Mouse (Mus musculus) limb, embryonic 11.5 days (tissue): ENCODE measurements around the gene Slc17a5. TPM values are rescaled to one million over a fixed set of nuclear protein-coding genes. Genes with fewer than 3 reads are reported as not detected.
A peak's percentile ranks its signal among the peaks of the same experiment; 100 is the strongest.
"Not testable (repeated sequence)": the region's sequence is repeated elsewhere in the genome, so short reads cannot be mapped to it uniquely, and the experiment has no call there.

ENCODE experiments used
- ATAC-seq: fragments of 200-750 bp; cut with Nextera tagmentation; 2 replicates; pipeline ENCODE4 v1.8.0; 2017; ENCODE audit warnings: low read depth; ENCODE audit not compliant: insufficient number of reproducible peaks, low FRiP score, low TSS enrichment
- DNase-seq: peaks from one replicate; pipeline ENCODE4 v3.0.0-alpha.2; 2015; ENCODE audit warnings: low spot score
- H3K27ac ChIP-seq: fragments of 300-500 bp; sonication (generic); replicated peaks from 2 replicates; pipeline ENCODE4 v1.5.1; 2014; ENCODE audit warnings: low read depth, mild to moderate bottlenecking, low read length
- H3K27me3 ChIP-seq: fragments of 300-500 bp; sonication (generic); 2 replicates; pipeline ENCODE4 v1.6.1; 2014; ENCODE audit warnings: mild to moderate bottlenecking, low read length, mixed read lengths; ENCODE audit not compliant: control insufficient read depth, insufficient read depth
- H3K36me3 ChIP-seq: fragments of 300-500 bp; sonication (generic); 2 replicates; pipeline ENCODE4 v1.6.1; 2014; ENCODE audit warnings: mild to moderate bottlenecking, low read length, moderate library complexity, mixed read lengths; ENCODE audit not compliant: control insufficient read depth, insufficient read depth
- H3K4me1 ChIP-seq: fragments of 300-500 bp; sonication (generic); 2 replicates; pipeline ENCODE4 v1.6.1; 2014; ENCODE audit warnings: low read length, mixed read lengths; ENCODE audit not compliant: control insufficient read depth, insufficient read depth
- H3K4me2 ChIP-seq: fragments of 300-500 bp; sonication (generic); 2 replicates; pipeline ENCODE4 v1.6.1; 2014; ENCODE audit warnings: low read depth, mild to moderate bottlenecking, moderate library complexity; ENCODE audit not compliant: severe bottlenecking
- H3K4me3 ChIP-seq: fragments of 300-500 bp; sonication (generic); 2 replicates; pipeline ENCODE4 v1.5.1; 2014; ENCODE audit warnings: low read depth, low read length
- H3K9ac ChIP-seq: fragments of 300-500 bp; sonication (generic); 2 replicates; pipeline ENCODE4 v1.6.1; 2014; ENCODE audit warnings: mild to moderate bottlenecking, low read length
- H3K9me3 ChIP-seq: fragments of 300-500 bp; sonication (generic); 2 replicates; pipeline ENCODE4 v1.6.1; 2016; ENCODE audit warnings: low read length; ENCODE audit not compliant: control insufficient read depth
- WGBS: fragments of 180-500 bp; shearing (Covaris S2); extraction: QIAGEN DNeasy Blood & Tissue Kit; methylation state at CpG from one replicate; pipeline ENCODE4 v1.1.7; 2014; 5-methylcytosine and 5-hydroxymethylcytosine counted together
- polyA plus RNA-seq: library from polyadenylated mRNA; unstranded; fragments of >200 nt; fragmentation: Nextera tagmentation; extraction: Ambion mirVana; gene quantifications from 2 replicates; pipeline ENCODE4 v1.2.1, GENCODE M21; 2014

The Slc17a5 gene
- polyA plus RNA-seq, 1 experiment from 2014 or later, result 14.6 TPM

DNA sequence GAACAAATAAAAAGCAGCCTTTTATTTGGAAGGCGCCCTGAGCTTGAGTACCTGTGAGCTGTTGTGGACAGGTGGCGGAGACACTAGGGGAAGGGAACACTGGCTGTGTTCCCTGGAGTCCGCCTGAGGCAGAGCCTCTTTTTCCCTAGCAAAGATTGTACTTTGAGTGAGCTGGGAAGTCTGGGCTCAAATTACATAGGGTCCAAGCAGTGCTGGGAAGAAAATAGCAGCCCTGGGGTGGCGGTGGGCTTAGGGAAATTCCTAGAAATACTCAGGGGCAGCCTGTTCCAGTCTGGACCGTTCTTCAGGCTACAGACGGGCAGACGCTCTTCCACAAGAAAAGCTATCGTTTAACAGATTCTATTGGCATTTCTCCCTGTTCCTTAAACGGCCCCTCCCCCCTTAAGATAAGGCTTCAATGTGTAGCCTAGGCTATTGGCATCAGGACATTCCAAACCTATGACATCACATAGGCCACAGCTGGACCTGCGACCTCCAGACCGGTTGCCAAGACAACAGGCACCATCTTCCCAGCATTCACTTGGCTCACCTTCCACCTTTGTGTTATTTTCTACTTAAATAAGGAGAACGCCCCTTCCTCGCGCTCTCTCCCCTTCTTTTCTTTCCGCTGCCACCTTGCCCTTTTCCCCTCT is 67.6 kb downstream of the Slc17a5 start:
- Histone ChIP-seq H3K9ac (peak overlapping the region; percentile 65), H3K4me2 (peak overlapping the region; percentile 91), H3K27ac (peak overlapping the region; percentile 81), H3K36me3 (no peaks in the 10 kb centered on the region), H3K27me3 (no peaks in the 10 kb centered on the region), H3K9me3 (no peaks in the 10 kb centered on the region), H3K4me3 (peak overlapping the region; percentile 59), H3K4me1 (peaks cover 9% of the 10 kb centered on the region; the same call in 1 of the 2 replicates)
- ATAC-seq, result peak; percentile 87
- under 1% methylated on average over 15 of the region's 15 CpGs for WGBS
- peak; percentile 88 for DNase-seq

DNA sequence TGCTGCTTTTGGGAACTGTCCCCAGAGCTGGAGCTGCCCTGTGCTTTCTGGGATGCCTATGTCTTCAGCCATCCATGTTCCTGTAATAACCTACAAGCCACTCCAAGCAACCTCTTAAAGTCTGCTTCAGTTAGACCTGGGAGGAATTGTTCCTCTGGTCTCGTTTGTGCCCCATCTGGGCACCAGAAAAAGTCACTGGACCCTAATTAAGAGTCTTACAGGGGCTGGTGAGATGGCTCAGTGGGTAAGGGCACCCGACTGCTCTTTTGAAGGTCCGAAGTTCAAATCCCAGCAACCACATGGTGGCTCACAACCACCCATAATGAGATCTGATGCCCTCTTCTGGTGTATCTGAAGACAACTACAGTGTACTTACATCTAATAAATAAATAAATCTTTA is 70.6 kb downstream of the Slc17a5 start:
- H3K27me3 ChIP-seq, H3K27ac ChIP-seq: not testable (repeated sequence)
- 64% methylated on average over 3 of the region's 3 CpGs for WGBS

DNA sequence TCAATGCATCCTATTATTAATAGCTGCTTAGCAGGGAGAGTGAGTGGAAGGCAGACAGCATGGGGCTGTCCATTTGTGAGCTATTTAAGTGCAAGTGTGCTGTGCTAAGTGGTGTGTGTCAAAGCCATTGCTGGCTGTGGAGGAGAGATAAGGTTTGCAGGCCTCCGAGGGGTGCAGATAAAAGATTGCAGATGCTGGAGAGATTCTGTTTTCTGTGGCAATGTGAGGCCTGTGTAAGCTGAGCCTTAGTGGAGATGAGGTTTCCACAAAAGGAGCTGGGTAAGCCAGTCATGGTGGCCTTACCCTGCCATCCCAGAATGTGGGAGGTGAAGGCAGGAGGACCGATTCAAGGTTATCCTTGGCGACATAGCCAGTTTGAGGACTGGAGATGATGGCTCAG is 71.7 kb downstream of the Slc17a5 start:
- DNase-seq, result no peak

More for the DNA sequence above, 70.6 kb downstream of the Slc17a5 start:
- not testable (repeated sequence) for H3K9ac ChIP-seq, ATAC-seq, H3K4me2 ChIP-seq, H3K9me3 ChIP-seq, H3K4me1 ChIP-seq, H3K36me3 ChIP-seq, DNase-seq, H3K4me3 ChIP-seq

DNA sequence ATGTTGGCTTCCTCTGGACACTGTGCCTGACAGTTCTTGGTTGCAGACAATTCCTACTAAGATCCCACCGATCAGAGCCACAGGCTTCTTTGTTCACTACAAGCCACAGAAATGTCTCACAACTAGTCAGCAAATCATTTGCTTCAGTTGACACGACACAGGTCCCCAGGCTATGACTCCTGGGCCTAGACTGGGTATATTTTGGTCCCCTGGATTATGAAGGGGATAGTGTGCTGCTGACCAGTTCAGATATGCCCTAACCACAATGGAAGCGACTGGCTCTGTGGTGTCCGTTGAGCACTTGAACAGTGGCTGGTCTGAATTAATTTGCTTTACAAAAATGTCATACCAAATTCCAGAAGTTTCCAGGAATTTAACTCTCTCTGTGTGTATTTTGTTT is 73.2 kb downstream of the Slc17a5 start:
- H3K4me1 ChIP-seq, result peaks cover under 1% of the 10 kb centered on the region; the same call in 1 of the 2 replicates
- no peak overlapping the region for H3K27ac ChIP-seq
- DNase-seq, result no peak
- no peak overlapping the region for H3K4me3 ChIP-seq
- no peak overlapping the region for H3K4me2 ChIP-seq
- ATAC-seq, result no peak
- no peaks in the 10 kb centered on the region for H3K9me3 ChIP-seq
- no peaks in the 10 kb centered on the region for H3K36me3 ChIP-seq
- WGBS, result 90% methylated on average over 4 of the region's 4 CpGs
- no peaks in the 10 kb centered on the region for H3K27me3 ChIP-seq
- H3K9ac ChIP-seq, result no peak overlapping the region

More for the DNA sequence above, 71.7 kb downstream of the Slc17a5 start:
- peaks cover 7% of the 10 kb centered on the region; the same call in 1 of the 2 replicates for H3K4me1 ChIP-seq
- 79% methylated on average over 3 of the region's 3 CpGs for WGBS
- H3K4me3 ChIP-seq, result no peak overlapping the region
- ATAC-seq, result no peak
- no peak overlapping the region for H3K4me2 ChIP-seq
- H3K36me3 ChIP-seq, result no peaks in the 10 kb centered on the region
- no peak overlapping the region for H3K9ac ChIP-seq
- H3K27me3 ChIP-seq, result no peaks in the 10 kb centered on the region
- no peaks in the 10 kb centered on the region for H3K9me3 ChIP-seq
- no peak overlapping the region for H3K27ac ChIP-seq

DNA sequence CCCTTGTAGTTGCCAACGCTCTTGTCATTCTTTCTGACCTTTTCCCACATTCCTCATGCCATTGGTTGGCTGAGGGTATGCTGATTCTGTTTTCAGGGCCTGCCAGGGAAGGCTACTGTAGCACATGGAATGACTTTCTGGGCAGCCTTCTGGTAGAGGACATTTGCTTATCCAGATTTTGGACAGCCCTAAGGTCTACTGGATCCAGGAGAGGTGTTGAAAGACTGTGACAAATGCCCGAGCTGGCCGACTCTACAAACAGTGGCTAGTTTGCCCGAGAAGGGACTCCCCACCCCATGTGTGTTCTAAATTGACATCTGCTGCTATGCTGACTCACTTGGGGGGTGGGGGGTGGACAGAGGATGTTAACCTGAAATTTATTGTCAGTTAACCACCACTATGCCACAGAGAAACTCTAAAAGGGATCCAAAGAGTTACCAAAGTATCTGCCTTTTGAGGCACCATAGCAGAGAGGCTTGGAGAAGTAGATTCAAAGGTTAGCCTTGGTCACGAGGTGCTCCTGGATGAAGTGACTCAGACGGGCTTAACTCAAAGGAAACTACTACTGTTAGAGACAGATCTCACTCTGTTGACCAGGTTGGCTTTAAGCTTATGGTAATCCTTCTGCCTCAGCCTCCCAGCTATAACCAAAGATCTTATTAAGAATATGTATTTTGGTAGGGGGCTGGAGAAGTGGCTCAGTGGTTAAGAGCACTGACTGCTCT is 73.9 kb downstream of the Slc17a5 start:
- WGBS, result 68% methylated on average over 6 of the region's 6 CpGs
- H3K4me1 ChIP-seq, result no peaks in the 10 kb centered on the region
- no peak overlapping the region for H3K9ac ChIP-seq
- H3K27me3 ChIP-seq, result no peaks in the 10 kb centered on the region
- H3K4me3 ChIP-seq, result no peak overlapping the region
- H3K4me2 ChIP-seq, result no peak overlapping the region
- no peak overlapping the region for H3K27ac ChIP-seq
- no peaks in the 10 kb centered on the region for H3K9me3 ChIP-seq
- no peak for ATAC-seq
- no peak for DNase-seq
- H3K36me3 ChIP-seq, result no peaks in the 10 kb centered on the region

DNA sequence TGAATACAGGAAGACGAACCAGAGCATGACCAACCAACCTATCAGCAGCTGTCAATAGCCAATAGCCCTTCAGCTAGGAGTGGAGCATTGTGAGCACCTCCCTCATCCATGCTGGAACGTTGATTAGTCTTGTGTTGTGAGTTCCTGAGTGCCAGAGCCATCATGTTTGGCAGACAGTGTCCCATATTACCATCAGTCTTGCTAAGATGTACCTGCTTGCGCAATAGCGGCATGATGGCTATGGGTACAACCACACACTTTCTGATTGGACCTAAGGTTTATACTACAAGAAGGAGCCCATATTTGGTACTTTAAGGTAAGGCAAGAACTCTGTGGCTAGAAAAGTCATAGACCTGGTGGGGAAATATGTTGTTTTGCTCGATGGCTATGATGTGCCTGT is 76.1 kb downstream of the Slc17a5 start:
- no peaks in the 10 kb centered on the region for H3K27me3 ChIP-seq
- 94% methylated on average over 5 of the region's 5 CpGs for WGBS
- no peak for ATAC-seq
- no peak overlapping the region for H3K4me3 ChIP-seq
- DNase-seq, result no peak
- no peak overlapping the region for H3K27ac ChIP-seq
- no peaks in the 10 kb centered on the region for H3K9me3 ChIP-seq
- no peak overlapping the region for H3K9ac ChIP-seq
- H3K36me3 ChIP-seq, result no peaks in the 10 kb centered on the region
- no peaks in the 10 kb centered on the region for H3K4me1 ChIP-seq
- no peak overlapping the region for H3K4me2 ChIP-seq

DNA sequence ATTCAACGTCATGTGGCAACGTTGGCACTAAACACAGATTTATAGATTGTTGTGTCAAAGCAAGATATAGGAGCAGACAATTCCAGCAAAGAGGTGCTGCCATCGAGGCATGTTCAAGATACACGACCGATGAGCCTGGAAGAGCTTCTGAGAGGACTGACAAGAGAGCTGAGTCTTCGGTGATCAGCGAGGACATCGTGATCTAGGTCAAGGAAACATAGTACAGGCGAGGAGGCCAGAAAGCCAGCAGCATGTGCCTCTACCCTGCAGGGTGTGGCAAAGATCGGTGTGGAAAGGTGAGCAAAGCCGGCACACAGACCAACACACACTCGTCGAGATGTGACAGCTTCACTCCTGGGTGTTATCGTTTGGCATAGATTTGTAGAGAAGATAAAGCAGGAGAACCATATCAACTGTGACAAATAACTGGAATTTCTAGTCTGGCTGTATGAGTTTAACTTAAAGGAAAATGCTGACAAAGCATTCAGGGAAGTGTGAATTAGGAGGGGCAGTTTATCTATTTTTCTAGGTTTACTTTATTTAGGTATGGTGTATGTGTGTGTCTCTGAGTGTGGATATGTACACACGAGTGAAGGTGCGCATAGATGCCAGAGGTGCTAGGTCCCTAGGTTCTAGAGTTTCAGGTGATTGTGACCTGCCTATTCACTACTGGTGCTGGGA is 79.6 kb downstream of the Slc17a5 start:
- H3K4me2 ChIP-seq, result no peak overlapping the region
- H3K27me3 ChIP-seq, result no peaks in the 10 kb centered on the region
- no peaks in the 10 kb centered on the region for H3K4me1 ChIP-seq
- WGBS, result 89% methylated on average over 16 of the region's 16 CpGs
- no peak overlapping the region for H3K27ac ChIP-seq
- no peak overlapping the region for H3K9ac ChIP-seq
- no peak overlapping the region for H3K4me3 ChIP-seq
- DNase-seq (no peak), ATAC-seq (no peak)
- H3K9me3 ChIP-seq, result no peaks in the 10 kb centered on the region
- no peaks in the 10 kb centered on the region for H3K36me3 ChIP-seq

DNA sequence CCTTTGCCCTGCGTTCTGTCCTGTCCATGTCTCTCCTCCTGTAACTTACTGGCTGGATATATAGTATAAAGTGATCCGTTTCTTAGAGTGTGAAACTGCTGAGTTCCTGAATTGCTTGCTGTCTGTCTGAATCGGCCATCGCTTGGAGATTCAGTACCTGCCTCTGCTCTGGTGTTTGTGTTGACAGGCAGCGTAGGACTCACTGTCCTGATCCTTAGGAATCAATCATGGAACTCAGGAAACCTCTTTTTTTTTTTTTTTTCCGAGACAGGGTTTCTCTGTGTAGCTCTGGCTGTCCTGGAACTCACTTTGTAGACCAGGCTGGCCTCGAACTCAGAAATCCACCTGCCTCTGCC is 81.1 kb downstream of the Slc17a5 start:
- Histone ChIP-seq H3K4me2 (no peak overlapping the region), H3K4me1 (no peaks in the 10 kb centered on the region), H3K9me3 (no peaks in the 10 kb centered on the region), H3K27ac (no peak overlapping the region), H3K36me3 (no peaks in the 10 kb centered on the region), H3K4me3 (no peak overlapping the region), H3K27me3 (no peaks in the 10 kb centered on the region), H3K9ac (no peak overlapping the region)
- no peak for DNase-seq
- ATAC-seq, result no peak
- 77% methylated on average over 7 of the region's 7 CpGs for WGBS
